Mouse (Mus musculus) lung, adult 2 months (tissue): ENCODE data around the gene Olfr476.
"Not testable (repeated sequence)": the region's sequence is repeated elsewhere in the genome, so short reads cannot be mapped to it uniquely, and the experiment has no call there.

ENCODE experiments used
- CTCF ChIP-seq: fragments of 200-500 bp; IDR thresholded peaks from 2 replicates; pipeline ENCODE4 v1.5.1; 2011; ENCODE audit warnings: mild to moderate bottlenecking, low read length, control low read depth; ENCODE audit not compliant: insufficient read depth
- POLR2A ChIP-seq: fragments of 200-500 bp; IDR thresholded peaks from 2 replicates; pipeline ENCODE4 v1.6.1; 2011; ENCODE audit warnings: low read depth, mild to moderate bottlenecking, control low read depth, low read length, borderline replicate concordance; ENCODE audit errors: extremely low read depth

DNA sequence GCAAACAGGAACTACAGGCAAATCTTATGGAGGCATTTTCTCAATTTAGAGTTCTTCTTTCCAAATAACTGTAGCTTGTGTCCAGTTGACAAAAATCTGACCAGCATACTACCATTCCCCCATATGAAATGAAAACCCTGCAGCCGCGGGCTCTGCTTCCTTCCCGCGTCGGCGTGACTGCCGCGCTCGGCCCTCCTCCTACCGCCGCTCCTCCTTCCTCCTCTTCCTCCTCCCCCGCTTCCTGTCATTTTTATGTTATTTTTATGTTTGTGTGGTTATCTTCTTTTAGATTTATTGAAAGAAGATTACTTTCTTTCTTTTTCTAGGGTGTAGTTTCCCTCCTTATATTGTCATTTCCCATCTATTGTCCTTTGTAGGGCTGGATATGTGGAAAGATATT lies 12.1 kb upstream of the Olfr476 start:
- not testable (repeated sequence) for TF ChIP-seq CTCF, POLR2A
